Mouse (Mus musculus): ENCODE data around the gene Utp11.
"Not testable (repeated sequence)": the region's sequence is repeated elsewhere in the genome, so short reads cannot be mapped to it uniquely, and the experiment has no call there.

DNA sequence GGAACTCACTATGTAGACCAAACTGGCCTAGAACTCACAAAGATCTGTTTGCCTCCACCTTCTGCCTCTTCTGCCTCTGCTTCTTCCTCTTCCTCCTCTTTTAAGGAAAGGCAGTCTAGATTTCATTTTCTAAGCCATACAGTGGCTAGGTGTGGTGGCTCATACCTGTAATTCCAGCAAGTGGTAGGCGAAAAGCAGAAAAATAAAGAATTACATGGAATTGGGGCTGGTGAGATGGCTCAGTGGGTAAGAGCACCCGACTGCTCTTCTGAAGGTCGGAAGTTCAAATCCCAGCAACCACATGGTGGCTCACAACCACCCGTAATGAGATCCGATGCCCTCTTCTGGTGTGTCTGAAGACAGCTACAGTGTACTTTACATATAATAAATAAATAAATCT is 20.4 kb upstream of the Utp11 start:
- TF ChIP-seq CTCF, EP300 (IDR thresholded peaks at IDR 0.05; ENCODE audit: low read depth): not testable (repeated sequence)
